Mouse (Mus musculus) myocyte (in vitro differentiated cells): ENCODE measurements around the gene Myrfl. TPM values are rescaled to one million over a fixed set of nuclear protein-coding genes. Genes with fewer than 3 reads are reported as not detected.

ENCODE experiments used
- H3K27me3 ChIP-seq: one replicate; pipeline ENCODE4 v1.6.1; 2011; ENCODE audit not compliant: control insufficient read depth, insufficient read depth, insufficient read length
- H3K36me3 ChIP-seq: one replicate; pipeline ENCODE4 v1.6.1; 2011; ENCODE audit not compliant: control insufficient read depth, insufficient read depth
- H3K4me2 ChIP-seq: one replicate; pipeline ENCODE4 v1.6.1; 2011; ENCODE audit warnings: low read depth, control low read depth
- H3K4me3 ChIP-seq: one replicate; pipeline ENCODE4 v1.5.1; 2011; ENCODE audit warnings: mild to moderate bottlenecking, control low read depth, moderate library complexity
- H3K79me2 ChIP-seq: one replicate; pipeline ENCODE4 v1.6.1; 2011; ENCODE audit not compliant: control insufficient read depth, insufficient read depth
- H3ac ChIP-seq: one replicate; pipeline ENCODE4 v1.6.1; 2011; ENCODE audit not compliant: control insufficient read depth, insufficient read length
- CEBPB ChIP-seq: IDR thresholded peaks from 2 replicates; pipeline ENCODE4 v1.6.1; 2011; ENCODE audit warnings: mild to moderate bottlenecking, moderate library complexity; ENCODE audit not compliant: poor library complexity, insufficient read depth, severe bottlenecking
- E2F4 ChIP-seq: IDR thresholded peaks from one replicate; pipeline ENCODE4 v1.6.1; 2011; ENCODE audit warnings: mild to moderate bottlenecking, control low read depth, moderate library complexity; ENCODE audit not compliant: insufficient read depth
- MAX ChIP-seq: IDR thresholded peaks from one replicate; pipeline ENCODE4 v1.6.1; 2011; ENCODE audit warnings: low read depth, mild to moderate bottlenecking, control low read depth
- MYOD1 ChIP-seq, 3 experiments: IDR thresholded peaks; one replicate each; pipeline ENCODE4 v1.6.1; 2011; ENCODE audit warnings: control low read depth in 2 of 3, low read depth in 2 of 3, mild to moderate bottlenecking in 2 of 3, moderate library complexity in 1 of 3; ENCODE audit not compliant: insufficient read length in 2 of 3, control insufficient read depth in 1 of 3
- MYOG ChIP-seq, 3 experiments: IDR thresholded peaks; one replicate each; pipeline ENCODE4 v1.6.1; 2011; ENCODE audit warnings: control low read depth in 2 of 3, low read depth in 2 of 3, mild to moderate bottlenecking in 2 of 3; ENCODE audit not compliant: insufficient read length in 2 of 3, control insufficient read depth in 1 of 3, insufficient read depth in 1 of 3
- POLR2A ChIP-seq: IDR thresholded peaks from one replicate; pipeline ENCODE4 v1.6.1; 2011; ENCODE audit warnings: low read depth, mild to moderate bottlenecking, control low read depth, moderate library complexity; ENCODE audit not compliant: insufficient read length
- POLR2AphosphoS2 ChIP-seq: IDR thresholded peaks from one replicate; pipeline ENCODE4 v1.6.1; 2011; ENCODE audit warnings: low read depth, control low read depth; ENCODE audit not compliant: insufficient read length
- REST ChIP-seq: IDR thresholded peaks from one replicate; pipeline ENCODE4 v1.6.1; 2011; ENCODE audit warnings: mild to moderate bottlenecking, control low read depth, moderate library complexity; ENCODE audit not compliant: insufficient read depth, insufficient read length
- SRF ChIP-seq: IDR thresholded peaks from one replicate; pipeline ENCODE4 v1.6.1; 2011; ENCODE audit warnings: low read depth; ENCODE audit not compliant: control insufficient read depth, insufficient read length
- TCF12 ChIP-seq: IDR thresholded peaks from one replicate; pipeline ENCODE4 v1.6.1; 2011; ENCODE audit warnings: mild to moderate bottlenecking, control low read depth; ENCODE audit not compliant: poor library complexity, insufficient read depth, severe bottlenecking
- TCF3 ChIP-seq: IDR thresholded peaks from one replicate; pipeline ENCODE4 v1.6.1; 2011; ENCODE audit warnings: low read depth, control low read depth; ENCODE audit not compliant: insufficient read length
- USF1 ChIP-seq: IDR thresholded peaks from one replicate; pipeline ENCODE4 v1.6.1; 2011; ENCODE audit warnings: low read depth, mild to moderate bottlenecking, control low read depth, moderate library complexity
- polyA plus RNA-seq: library from polyadenylated mRNA; unstranded; fragments of >200 nt; fragmentation: generic; extraction: Trizol; gene quantifications from one replicate; pipeline ENCODE4 v1.2.1, GENCODE M21; 2012; ENCODE audit warnings: missing spikeins

Myrfl gene
- polyA plus RNA-seq, 1 experiment: 0.04 TPM

DNA sequence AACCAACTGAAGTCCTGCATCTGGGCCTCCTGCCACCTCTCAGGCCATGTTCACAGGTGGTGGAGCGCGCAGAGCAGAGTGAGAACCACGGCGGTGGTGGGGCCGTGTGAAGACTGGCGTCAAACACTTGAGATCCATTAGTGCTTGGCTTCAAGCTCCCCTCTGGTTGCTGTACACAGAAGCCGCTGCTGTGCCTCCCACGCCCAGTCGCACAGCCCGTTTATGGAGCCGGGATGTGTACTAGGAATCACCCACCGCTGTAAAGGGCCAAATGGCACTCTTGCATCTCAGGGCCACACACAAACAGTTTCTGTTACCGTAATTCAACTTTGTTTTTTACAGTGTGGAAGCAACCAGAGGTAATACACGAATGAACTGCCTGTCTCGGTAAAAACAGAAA is 25.4 kb upstream of the Myrfl start:
- no peaks in the 10 kb centered on the region for H3K79me2 ChIP-seq
- H3K4me2 ChIP-seq: no peak overlapping the region

DNA sequence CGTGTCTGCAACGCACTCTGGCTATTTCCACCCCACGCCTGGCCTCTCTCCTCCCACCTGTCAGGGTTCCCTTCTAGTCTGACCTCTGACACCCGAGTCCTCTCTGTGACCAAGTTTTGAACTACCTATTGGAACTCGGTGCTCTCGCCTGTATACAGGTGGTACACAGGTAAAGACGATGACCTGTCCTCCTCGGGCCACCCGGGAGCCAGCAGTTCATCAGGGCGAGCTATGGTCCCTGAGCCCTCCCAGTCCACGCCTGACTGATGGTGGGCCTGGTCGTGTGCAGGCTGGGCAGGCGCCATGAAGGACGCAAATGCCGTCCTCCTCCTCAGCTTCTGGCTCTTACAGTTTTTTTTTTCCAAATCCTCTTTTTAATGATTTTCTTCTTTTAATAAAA is 24.7 kb upstream of the Myrfl start:
- no peak overlapping the region for H3K4me3 ChIP-seq
- no peaks in the 10 kb centered on the region for H3K79me2 ChIP-seq
- H3K4me2 ChIP-seq: no peak overlapping the region
- H3K36me3 ChIP-seq: peaks cover 21% of the 10 kb centered on the region
- TF ChIP-seq MAX (no peak), POLR2A (no peak), MYOG (IDR thresholded peaks at IDR 0.05; ENCODE audit: control insufficient read depth in 1 of 3, insufficient read depth in 1 of 3, insufficient read length in 2 of 3, low read depth in 2 of 3) (no peak), CEBPB (no peak), TCF3 (no peak), SRF (no peak), E2F4 (no peak), POLR2AphosphoS2 (no peak)
- H3K27me3 ChIP-seq: no peaks in the 10 kb centered on the region
- H3ac ChIP-seq: no peak overlapping the region

More for the DNA sequence above, 25.4 kb upstream of the Myrfl start:
- peaks cover 24% of the 10 kb centered on the region for H3K36me3 ChIP-seq
- H3ac ChIP-seq: no peak overlapping the region
- no peak for TF ChIP-seq TCF12
- no peak for TF ChIP-seq MYOD1 (IDR thresholded peaks at IDR 0.05; ENCODE audit: control insufficient read depth in 1 of 3, insufficient read length in 2 of 3, low read depth in 2 of 3)
- TF ChIP-seq REST: no peak
- TF ChIP-seq POLR2A: no peak
- no peak for TF ChIP-seq E2F4
- TF ChIP-seq MAX: no peak
- TF ChIP-seq CEBPB: no peak
- no peak for TF ChIP-seq MYOG (IDR thresholded peaks at IDR 0.05; ENCODE audit: control insufficient read depth in 1 of 3, insufficient read depth in 1 of 3, insufficient read length in 2 of 3, low read depth in 2 of 3)
- TF ChIP-seq POLR2AphosphoS2: no peak
- no peak for TF ChIP-seq TCF3
- no peak for TF ChIP-seq USF1
- no peak for TF ChIP-seq SRF
- H3K27me3 ChIP-seq: no peaks in the 10 kb centered on the region
- no peak overlapping the region for H3K4me3 ChIP-seq

DNA sequence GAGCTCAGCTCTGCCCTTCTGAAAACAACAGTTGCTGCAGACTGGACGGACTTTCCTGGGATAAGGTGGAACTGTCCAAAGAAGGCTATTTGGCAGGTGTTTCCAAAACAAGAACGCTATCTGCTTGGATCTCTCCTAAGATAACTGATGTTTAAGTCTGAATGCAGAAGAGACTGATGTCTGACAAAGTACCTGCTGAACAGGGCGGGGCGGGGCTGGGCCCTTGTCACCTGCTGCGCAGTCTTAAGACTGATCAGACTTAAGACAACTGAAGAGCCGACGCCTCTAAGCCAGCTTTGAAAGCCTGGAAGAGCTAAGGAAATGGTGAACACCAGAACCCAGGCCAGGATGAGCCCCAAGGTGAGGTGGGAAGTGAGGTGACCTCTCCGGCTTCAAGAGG is 23.9 kb upstream of the Myrfl start:
- Histone ChIP-seq H3K36me3 (peaks cover 13% of the 10 kb centered on the region), H3K4me3 (no peak overlapping the region), H3K79me2 (no peaks in the 10 kb centered on the region), H3K4me2 (no peak overlapping the region), H3K27me3 (no peaks in the 10 kb centered on the region), H3ac (no peak overlapping the region)
- TF ChIP-seq POLR2A (no peak), MAX (no peak), CEBPB (no peak), REST (no peak), MYOD1 (IDR thresholded peaks at IDR 0.05; ENCODE audit: control insufficient read depth in 1 of 3, insufficient read length in 2 of 3, low read depth in 2 of 3) (no peak), USF1 (no peak), SRF (no peak)

DNA sequence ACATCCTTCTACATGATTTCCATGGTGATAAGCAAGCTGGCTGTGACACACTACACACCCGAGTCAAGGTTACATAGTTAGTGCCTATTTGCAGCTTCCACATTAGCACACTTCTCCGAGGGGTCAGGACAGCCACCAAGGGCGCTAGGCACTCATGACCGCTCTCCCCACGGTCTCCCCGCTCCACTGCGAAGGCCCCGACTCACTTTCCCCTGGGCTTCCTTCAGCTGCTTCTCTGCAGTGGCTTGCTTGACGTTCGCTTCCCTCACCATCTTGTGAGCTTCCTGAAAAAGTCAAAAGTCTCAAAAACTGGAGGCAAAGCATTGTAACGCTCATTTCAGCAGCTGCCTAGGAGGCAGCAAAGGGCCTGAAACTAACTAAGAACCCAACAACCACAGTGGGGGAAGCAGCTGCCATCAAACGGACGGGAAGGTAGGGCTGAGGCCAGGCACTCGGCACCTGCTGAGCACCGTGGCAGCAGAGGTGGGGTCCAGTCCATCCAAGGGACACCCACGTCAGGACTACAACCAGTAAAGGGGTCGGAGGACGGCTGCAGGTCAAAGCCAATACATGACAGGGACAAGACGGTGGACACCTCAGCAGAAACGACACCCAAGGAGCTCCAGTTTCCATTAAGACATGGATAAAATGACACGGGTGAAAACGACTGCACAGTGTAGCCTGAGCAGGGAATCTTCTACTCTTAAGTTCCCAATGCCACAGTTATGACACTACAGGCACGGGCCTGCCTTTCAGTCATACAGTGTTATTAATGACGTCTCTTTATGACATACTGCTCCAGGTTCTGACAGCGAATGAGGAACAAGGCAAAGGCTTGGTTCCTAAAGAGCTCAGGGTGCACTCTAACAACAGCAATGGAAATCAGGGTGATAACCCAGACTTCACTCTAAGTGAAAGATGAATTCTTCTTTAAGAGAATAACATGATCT is 22.9 kb upstream of the Myrfl start:
- no peaks in the 10 kb centered on the region for H3K79me2 ChIP-seq
- H3K4me2 ChIP-seq: no peak overlapping the region
- no peak overlapping the region for H3K4me3 ChIP-seq
- TF ChIP-seq TCF12: no peak
- H3ac ChIP-seq: no peak overlapping the region
- H3K27me3 ChIP-seq: no peaks in the 10 kb centered on the region
- H3K36me3 ChIP-seq: peaks cover 9% of the 10 kb centered on the region

DNA sequence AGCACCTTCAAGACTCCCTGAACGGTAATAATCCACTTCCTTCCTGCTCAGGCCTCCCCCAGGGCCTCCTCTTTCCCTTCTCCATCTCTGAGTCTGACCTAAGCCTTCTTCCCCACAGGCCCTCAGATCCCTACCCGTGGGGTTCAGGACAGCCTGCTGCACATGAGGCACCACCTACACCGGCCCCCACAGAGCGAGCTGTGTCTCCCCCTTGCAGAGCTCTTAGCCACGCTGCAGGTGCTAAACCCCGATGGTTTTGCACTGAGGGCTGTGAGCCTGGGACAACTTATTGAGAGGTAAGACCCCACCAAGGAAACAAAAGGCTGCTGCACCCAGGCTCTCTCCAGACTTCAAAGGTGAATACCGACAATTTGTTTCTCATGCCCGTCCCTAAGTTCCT is 19.9 kb upstream of the Myrfl start:
- H3K36me3 ChIP-seq: peaks cover 14% of the 10 kb centered on the region
- no peaks in the 10 kb centered on the region for H3K79me2 ChIP-seq
- no peak overlapping the region for H3K4me2 ChIP-seq
- no peaks in the 10 kb centered on the region for H3K27me3 ChIP-seq
- H3ac ChIP-seq: no peak overlapping the region
- H3K4me3 ChIP-seq: no peak overlapping the region
- TF ChIP-seq REST (no peak), MYOG (IDR thresholded peaks at IDR 0.05; ENCODE audit: control insufficient read depth in 1 of 3, insufficient read depth in 1 of 3, insufficient read length in 2 of 3, low read depth in 2 of 3) (no peak), USF1 (no peak), SRF (no peak), CEBPB (no peak), E2F4 (no peak), TCF3 (no peak), POLR2AphosphoS2 (no peak), POLR2A (no peak)
